Mouse (Mus musculus): ENCODE results near the gene Ckap4. TPM values are rescaled to one million over a fixed set of nuclear protein-coding genes. Genes with fewer than 3 reads are reported as not detected.

Ckap4 gene
- total and polyA plus RNA-seq, 2 experiments from 2014 or later, result 45.6 to 59.8 TPM

DNA sequence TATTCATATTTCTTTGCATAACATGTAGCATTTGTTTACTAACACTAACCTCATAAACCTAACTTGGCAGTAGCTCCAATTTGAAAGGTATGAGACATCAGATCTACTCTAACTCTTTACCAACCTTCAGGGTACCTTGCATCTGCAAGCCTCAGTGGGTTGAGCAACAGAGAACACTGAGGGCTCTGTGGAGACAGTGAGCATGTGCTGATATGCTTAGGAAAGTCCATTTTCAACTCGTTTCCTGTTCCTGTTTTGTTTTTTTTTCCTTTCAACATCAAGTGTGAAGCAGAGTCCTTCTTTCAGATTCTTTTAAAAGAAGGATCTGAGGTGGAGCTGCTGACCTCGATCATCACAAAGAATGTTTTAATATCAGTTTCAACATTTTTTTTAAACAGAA lies 22.3 kb upstream of the Ckap4 start:
- 38% methylated on average over 2 of the region's 2 CpGs for WGBS
- Histone ChIP-seq H3K4me2 (ENCODE audit: low read depth, low read length) (no peak overlapping the region), H3K4me3 (ENCODE audit: low read depth, low read length) (no peak overlapping the region), H3K27me3 (ENCODE audit: control insufficient read depth, insufficient read depth, low read length) (no peaks in the 10 kb centered on the region), H3K9me3 (replicated peaks; ENCODE audit: control insufficient read depth, low read length) (no peaks in the 10 kb centered on the region), H3K9ac (replicated peaks; ENCODE audit: low read depth, low read length) (no peak overlapping the region), H3K4me1 (ENCODE audit: control insufficient read depth, insufficient read depth) (no peaks in the 10 kb centered on the region), H3K27ac (ENCODE audit: low read depth) (no peak overlapping the region), H3K36me3 (replicated peaks; ENCODE audit: control insufficient read depth, insufficient read depth, low read length) (no peaks in the 10 kb centered on the region)
- DNase-seq (ENCODE audit: low spot score), result no peak
- TF ChIP-seq CTCF (IDR thresholded peaks at IDR 0.05; ENCODE audit: low read depth) (no peak), EP300 (IDR thresholded peaks at IDR 0.05; ENCODE audit: low read depth) (no peak)
- no peak for ATAC-seq (ENCODE audit: insufficient read depth, low read depth)

DNA sequence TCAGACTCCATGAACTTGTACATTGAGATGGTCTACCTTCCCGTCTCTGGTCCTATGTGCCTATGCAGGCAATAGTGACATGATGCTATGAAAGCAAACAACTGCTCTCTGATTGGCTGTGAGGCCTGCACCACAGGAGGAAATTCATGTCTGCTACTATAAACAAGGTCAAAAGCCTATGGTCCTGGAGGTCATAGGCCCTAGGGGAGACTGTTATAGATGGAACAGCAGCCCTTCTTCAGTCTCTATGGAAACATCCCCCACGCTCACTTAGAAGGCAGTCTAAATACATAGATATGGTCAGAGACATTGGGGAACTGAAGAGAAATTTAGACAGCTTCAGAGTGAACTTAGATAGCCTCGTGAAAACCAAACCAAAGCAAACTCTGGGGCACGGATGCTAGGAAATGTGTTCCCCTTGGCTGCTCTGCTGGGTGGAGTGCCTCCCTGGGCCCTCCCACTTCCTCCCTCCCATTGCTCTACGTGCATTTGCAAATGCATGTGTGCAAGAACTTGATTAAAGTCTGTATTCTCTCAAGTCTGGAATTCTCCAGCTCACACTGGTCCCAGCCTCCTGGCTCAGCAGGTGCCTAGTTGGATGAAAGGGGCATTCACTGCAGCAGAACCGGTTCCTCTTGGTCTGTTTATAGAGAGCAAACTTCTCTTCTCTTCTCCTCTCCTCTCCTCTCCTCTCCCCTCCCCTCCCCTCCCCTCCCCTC lies 20.6 kb upstream of the Ckap4 start:
- DNase-seq (ENCODE audit: low spot score) (no peak), ATAC-seq (ENCODE audit: insufficient read depth, low read depth) (no peak)
- no peak overlapping the region for H3K27ac ChIP-seq (ENCODE audit: low read depth)
- no peaks in the 10 kb centered on the region for H3K4me1 ChIP-seq (ENCODE audit: control insufficient read depth, insufficient read depth)
- WGBS, result 55% methylated on average over 6 of the region's 6 CpGs
- no peaks in the 10 kb centered on the region for H3K36me3 ChIP-seq (replicated peaks; ENCODE audit: control insufficient read depth, insufficient read depth, low read length)
- H3K27me3 ChIP-seq (ENCODE audit: control insufficient read depth, insufficient read depth, low read length), result no peaks in the 10 kb centered on the region
- no peak overlapping the region for H3K9ac ChIP-seq (replicated peaks; ENCODE audit: low read depth, low read length)
- no peak overlapping the region for H3K4me3 ChIP-seq (ENCODE audit: low read depth, low read length)
- TF ChIP-seq CTCF (IDR thresholded peaks at IDR 0.05; ENCODE audit: low read depth) (no peak), EP300 (IDR thresholded peaks at IDR 0.05; ENCODE audit: low read depth) (no peak)
- no peak overlapping the region for H3K4me2 ChIP-seq (ENCODE audit: low read depth, low read length)
- H3K9me3 ChIP-seq (replicated peaks; ENCODE audit: control insufficient read depth, low read length), result no peaks in the 10 kb centered on the region

DNA sequence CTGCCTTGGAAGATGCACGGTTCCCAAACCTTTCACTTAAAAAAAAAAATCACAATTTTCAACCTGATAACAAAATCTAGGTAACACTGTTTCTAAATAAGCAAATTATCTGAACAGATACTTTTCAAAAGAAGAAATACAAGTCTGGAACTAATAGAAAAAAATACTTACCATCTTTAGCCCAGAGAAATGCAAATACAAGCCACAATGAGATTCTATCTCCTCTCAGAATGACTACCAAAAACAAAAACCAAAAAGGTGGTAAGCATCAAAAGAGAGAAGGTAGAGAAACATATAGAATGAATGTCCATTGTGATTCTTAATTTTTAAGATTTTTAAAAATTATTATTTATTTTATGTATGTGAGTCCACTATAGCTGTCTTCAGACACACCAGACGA lies 18.6 kb upstream of the Ckap4 start:
- Histone ChIP-seq H3K27ac (ENCODE audit: low read depth) (no peak overlapping the region), H3K4me1 (ENCODE audit: control insufficient read depth, insufficient read depth) (no peaks in the 10 kb centered on the region), H3K9ac (replicated peaks; ENCODE audit: low read depth, low read length) (no peak overlapping the region), H3K27me3 (ENCODE audit: control insufficient read depth, insufficient read depth, low read length) (no peaks in the 10 kb centered on the region), H3K4me2 (ENCODE audit: low read depth, low read length) (no peak overlapping the region), H3K9me3 (replicated peaks; ENCODE audit: control insufficient read depth, low read length) (no peaks in the 10 kb centered on the region), H3K4me3 (ENCODE audit: low read depth, low read length) (no peak overlapping the region), H3K36me3 (replicated peaks; ENCODE audit: control insufficient read depth, insufficient read depth, low read length) (no peaks in the 10 kb centered on the region)
- ATAC-seq (ENCODE audit: insufficient read depth, low read depth), result no peak
- WGBS, result 86% methylated on average over 2 of the region's 2 CpGs
- DNase-seq (ENCODE audit: low spot score), result no peak
- TF ChIP-seq CTCF (IDR thresholded peaks at IDR 0.05; ENCODE audit: low read depth) (no peak), EP300 (IDR thresholded peaks at IDR 0.05; ENCODE audit: low read depth) (no peak)

DNA sequence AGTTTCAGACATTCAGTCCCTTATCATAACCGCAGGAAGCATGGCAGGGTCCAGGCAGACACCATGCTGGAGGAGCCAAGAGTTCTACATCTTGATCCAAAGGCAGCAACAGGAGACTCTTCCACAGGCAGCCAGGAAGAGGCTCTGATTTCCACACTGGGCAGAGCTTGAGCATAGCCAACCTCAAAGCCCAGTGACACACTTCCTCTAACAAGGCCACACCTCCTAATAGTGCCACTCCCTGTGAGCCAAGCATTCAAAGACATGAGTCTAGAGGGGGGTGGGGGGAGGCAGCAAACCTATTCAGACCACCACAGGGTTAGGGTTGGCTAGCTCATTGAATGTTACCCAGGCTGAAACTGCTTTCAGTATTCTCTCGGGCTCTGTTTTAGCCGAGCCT lies 18.0 kb upstream of the Ckap4 start:
- Histone ChIP-seq H3K4me1 (ENCODE audit: control insufficient read depth, insufficient read depth) (no peaks in the 10 kb centered on the region), H3K36me3 (replicated peaks; ENCODE audit: control insufficient read depth, insufficient read depth, low read length) (no peaks in the 10 kb centered on the region), H3K4me3 (ENCODE audit: low read depth, low read length) (no peak overlapping the region), H3K27ac (ENCODE audit: low read depth) (no peak overlapping the region), H3K4me2 (ENCODE audit: low read depth, low read length) (no peak overlapping the region), H3K9me3 (replicated peaks; ENCODE audit: control insufficient read depth, low read length) (no peaks in the 10 kb centered on the region), H3K9ac (replicated peaks; ENCODE audit: low read depth, low read length) (no peak overlapping the region), H3K27me3 (ENCODE audit: control insufficient read depth, insufficient read depth, low read length) (no peaks in the 10 kb centered on the region)
- no peak for TF ChIP-seq CTCF (IDR thresholded peaks at IDR 0.05; ENCODE audit: low read depth)
- TF ChIP-seq EP300 (IDR thresholded peaks at IDR 0.05; ENCODE audit: low read depth), result no peak
- ATAC-seq (ENCODE audit: insufficient read depth, low read depth), result no peak
- 85% methylated on average over 3 of the region's 3 CpGs for WGBS
- DNase-seq (ENCODE audit: low spot score), result no peak

DNA sequence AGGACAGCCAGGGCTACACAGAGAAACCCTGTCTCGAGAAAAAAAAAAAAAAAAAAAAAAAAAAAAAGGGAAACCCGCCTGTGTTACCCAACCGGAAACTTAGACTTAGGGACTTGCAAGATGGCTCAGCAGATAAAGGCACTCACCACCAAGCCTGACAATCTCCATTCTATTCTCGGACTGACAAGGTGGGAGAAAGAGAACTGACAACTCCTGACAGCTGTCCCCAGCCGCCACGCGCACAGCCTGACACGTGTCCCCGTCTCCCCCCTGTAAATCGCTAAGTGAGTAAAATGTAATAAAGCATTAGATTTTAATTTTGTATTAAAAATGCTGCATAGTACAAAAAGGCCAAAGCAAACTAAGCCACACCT lies 16.0 kb upstream of the Ckap4 start:
- Histone ChIP-seq H3K9me3 (replicated peaks; ENCODE audit: control insufficient read depth, low read length) (no peaks in the 10 kb centered on the region), H3K4me1 (ENCODE audit: control insufficient read depth, insufficient read depth) (no peaks in the 10 kb centered on the region), H3K9ac (replicated peaks; ENCODE audit: low read depth, low read length) (no peak overlapping the region), H3K27me3 (ENCODE audit: control insufficient read depth, insufficient read depth, low read length) (no peaks in the 10 kb centered on the region), H3K4me3 (ENCODE audit: low read depth, low read length) (no peak overlapping the region), H3K27ac (ENCODE audit: low read depth) (no peak overlapping the region), H3K36me3 (replicated peaks; ENCODE audit: control insufficient read depth, insufficient read depth, low read length) (no peaks in the 10 kb centered on the region), H3K4me2 (ENCODE audit: low read depth, low read length) (no peak overlapping the region)
- WGBS, result 64% methylated on average over 9 of the region's 10 CpGs
- ATAC-seq (ENCODE audit: insufficient read depth, low read depth), result no peak
- DNase-seq (ENCODE audit: low spot score), result no peak
- no peak for TF ChIP-seq EP300 (IDR thresholded peaks at IDR 0.05; ENCODE audit: low read depth)
- TF ChIP-seq CTCF (IDR thresholded peaks at IDR 0.05; ENCODE audit: low read depth), result no peak

All from heart, postnatal 0 days (tissue).